Mouse (Mus musculus): Measurements from ENCODE around the gene Sik2.

GRCm38 (mm10) chr9:50873210-50873609, 135.7 kb downstream of the Sik2 start:
- TF ChIP-seq POLR2A (IDR thresholded peaks at IDR 0.05; ENCODE audit: low read depth, low read length) (no peak), CTCF (IDR thresholded peaks at IDR 0.05; ENCODE audit: extremely low read depth, insufficient read length, insufficient replicate concordance, low read depth, low read length) (no peak)

All from small intestine, adult 2 months (tissue).